Mouse (Mus musculus): ENCODE measurements around the gene Max.

Max gene

DNA sequence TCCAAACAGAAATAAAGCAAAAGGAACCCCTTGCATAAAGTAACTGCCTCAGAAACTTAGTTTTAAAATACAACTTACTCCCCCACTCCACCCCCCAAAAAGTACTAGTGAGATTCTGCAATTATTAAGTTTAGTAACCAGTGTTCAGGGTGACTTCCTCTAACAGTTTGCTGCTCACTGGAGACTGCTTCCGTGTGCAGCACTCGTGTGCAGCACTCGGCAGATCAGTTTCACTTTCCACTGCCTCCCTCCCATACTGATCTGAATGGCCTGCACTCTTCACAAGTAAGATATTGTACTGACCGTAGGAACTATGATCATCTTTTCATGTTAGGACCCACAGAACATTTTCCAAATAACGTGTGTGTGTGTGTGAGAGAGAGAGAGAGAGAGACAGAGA, 4.3 kb downstream of the Max start:
- no peak for DNase-seq (ENCODE audit: low read depth, low spot score)

DNA sequence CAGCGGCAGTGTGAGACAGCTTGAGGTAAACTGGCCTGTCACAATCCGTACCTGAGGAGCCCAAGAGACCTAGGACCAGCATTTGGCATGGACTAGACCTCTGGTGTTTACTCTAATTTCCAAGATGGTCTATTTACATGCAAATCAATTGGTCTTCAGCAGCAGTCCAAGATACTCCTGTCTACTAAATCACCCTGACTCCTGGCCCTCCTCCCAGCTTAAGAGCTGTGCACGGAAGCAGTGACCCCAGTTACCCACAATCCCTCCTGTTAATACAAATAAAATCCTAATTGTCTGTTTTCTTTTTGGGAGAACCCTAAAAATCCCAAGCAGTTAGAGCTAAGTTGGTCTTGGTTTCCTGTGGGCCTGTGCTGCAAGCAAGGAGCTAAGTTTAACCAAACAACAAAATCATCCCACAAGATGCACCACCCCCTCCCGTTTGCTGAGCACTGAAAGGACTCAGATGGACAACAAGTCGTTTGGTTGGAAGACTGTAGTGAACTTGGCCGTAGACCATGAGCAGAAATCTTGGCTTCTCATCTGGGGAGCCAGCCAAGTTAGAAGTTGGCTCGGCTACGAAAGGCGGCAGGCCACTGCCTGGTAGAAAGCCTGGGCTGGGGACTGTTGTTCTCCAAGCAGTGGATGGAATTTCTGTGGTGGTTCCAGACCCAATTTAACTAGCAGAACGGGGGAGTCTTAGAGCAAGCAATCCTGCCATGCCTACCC, 7.1 kb downstream of the Max start:
- no peak for DNase-seq (ENCODE audit: low read depth, low spot score)

DNA sequence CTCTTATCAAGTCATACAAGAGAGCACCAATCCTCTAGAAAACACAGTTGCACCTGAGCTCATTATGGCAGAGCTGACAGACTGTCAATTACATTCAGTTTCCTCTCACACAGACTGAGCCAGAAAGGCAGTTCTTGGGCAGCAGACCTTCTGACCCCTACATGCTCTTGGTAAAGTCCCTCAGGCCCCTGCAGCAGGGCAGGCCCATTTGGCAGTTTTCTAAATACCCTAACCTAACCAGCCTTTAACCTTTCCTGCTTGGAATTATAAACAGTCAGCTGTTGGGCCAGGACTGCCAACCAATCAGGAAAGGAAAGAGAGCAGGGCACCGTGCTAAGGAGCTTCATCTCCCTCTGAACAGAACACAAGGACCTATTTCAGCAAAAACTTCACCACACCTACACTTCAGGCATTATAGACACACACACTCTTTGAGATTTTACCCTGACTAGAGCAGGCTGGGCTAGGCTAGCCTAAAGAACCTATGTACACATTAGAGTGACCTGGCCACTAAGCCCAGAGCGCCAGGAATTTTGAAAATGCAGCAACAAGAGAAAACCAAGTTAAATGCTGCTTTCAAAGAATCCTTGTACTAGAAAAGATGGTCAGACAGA, 8.1 kb downstream of the Max start:
- no peak for DNase-seq (ENCODE audit: low read depth, low spot score)

GRCm38 (mm10) chr12:76950330-76950729, 11.7 kb downstream of the Max start:
- no peak for DNase-seq (ENCODE audit: low read depth, low spot score)

GRCm38 (mm10) chr12:76948781-76949180, 13.2 kb downstream of the Max start:
- no peak for DNase-seq (ENCODE audit: low read depth, low spot score)

GRCm38 (mm10) chr12:76948185-76948584, 13.8 kb downstream of the Max start:
- DNase-seq (ENCODE audit: low read depth, low spot score) = no peak

- DNase-seq (ENCODE audit: low read depth, low spot score) = no peak
Observed at GRCm38 (mm10) chr12:76947487-76947886, 14.5 kb downstream of the Max start.

DNA sequence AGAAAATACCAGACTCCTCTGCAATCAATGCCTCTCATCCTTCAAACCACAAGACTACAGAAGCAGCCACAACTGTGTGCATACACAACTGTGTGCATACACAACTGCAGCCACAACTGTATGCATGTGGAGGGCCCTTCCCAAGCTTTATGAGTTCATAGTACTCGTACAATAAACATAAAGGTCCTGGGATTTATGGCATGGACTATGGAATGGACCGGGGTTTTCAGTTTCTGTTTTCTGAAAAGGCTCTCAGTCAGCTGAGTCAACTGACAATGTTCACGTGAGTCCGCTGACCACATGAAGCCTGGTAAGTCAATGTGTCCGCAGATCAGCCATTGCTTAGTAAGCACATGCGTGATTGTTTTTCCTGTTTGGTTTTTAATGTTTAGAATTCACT, 18.5 kb downstream of the Max start:
- DNase-seq (ENCODE audit: low read depth, low spot score) = no peak

GRCm38 (mm10) chr12:76943046-76943445, 19.0 kb downstream of the Max start:
- no peak for DNase-seq (ENCODE audit: low read depth, low spot score)

DNA sequence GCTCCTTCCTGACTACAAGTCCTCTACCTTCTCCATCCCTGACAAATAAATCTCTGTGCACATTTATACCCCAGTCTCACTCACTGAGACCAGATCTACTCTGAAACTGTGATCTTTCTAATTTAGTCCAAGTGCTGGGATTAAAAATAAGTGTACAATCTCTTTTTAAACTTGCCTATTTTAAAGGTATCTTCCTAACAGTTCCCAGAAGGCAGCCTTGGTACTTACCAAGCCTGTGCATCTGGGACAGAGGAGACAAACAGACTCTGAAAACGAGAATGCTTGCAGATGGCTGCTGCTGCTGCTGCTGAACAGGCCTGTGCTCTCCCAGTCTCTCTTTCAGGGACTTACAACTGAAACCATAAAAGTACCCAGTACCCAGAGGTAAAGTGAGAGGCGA, 19.5 kb downstream of the Max start:
- no peak for DNase-seq (ENCODE audit: low read depth, low spot score)

DNA sequence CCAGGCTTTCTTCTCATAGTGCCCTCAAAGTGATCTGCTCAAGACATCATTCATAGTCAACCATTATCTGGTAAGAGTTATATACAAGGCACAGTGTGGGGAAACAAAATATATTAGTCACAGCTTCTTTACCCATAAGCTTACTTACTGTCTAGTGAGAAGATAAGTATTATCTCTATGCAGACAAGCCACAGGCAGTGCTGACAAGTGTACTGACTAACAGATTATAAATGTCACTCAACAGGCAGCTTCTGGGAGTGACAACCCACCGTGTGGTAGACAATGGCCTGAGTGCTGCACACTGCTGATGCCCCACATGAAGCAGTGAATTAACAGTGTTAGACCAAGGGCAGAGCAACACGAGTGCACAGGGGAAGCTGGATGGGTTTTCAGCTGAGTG, 20.5 kb downstream of the Max start:
- no peak for DNase-seq (ENCODE audit: low read depth, low spot score)

GRCm38 (mm10) chr12:76938013-76938412, 24.0 kb downstream of the Max start:
- DNase-seq (ENCODE audit: low read depth, low spot score) = no peak

GRCm38 (mm10) chr12:76936211-76936610, 25.8 kb downstream of the Max start:
- DNase-seq (ENCODE audit: low read depth, low spot score) = no peak

- DNase-seq (ENCODE audit: low read depth, low spot score) = no peak
Observed at GRCm38 (mm10) chr12:76934438-76934837, 27.6 kb downstream of the Max start.

GRCm38 (mm10) chr12:76932688-76933060, 29.3 kb downstream of the Max start:
- no peak for DNase-seq (ENCODE audit: low read depth, low spot score)

DNA sequence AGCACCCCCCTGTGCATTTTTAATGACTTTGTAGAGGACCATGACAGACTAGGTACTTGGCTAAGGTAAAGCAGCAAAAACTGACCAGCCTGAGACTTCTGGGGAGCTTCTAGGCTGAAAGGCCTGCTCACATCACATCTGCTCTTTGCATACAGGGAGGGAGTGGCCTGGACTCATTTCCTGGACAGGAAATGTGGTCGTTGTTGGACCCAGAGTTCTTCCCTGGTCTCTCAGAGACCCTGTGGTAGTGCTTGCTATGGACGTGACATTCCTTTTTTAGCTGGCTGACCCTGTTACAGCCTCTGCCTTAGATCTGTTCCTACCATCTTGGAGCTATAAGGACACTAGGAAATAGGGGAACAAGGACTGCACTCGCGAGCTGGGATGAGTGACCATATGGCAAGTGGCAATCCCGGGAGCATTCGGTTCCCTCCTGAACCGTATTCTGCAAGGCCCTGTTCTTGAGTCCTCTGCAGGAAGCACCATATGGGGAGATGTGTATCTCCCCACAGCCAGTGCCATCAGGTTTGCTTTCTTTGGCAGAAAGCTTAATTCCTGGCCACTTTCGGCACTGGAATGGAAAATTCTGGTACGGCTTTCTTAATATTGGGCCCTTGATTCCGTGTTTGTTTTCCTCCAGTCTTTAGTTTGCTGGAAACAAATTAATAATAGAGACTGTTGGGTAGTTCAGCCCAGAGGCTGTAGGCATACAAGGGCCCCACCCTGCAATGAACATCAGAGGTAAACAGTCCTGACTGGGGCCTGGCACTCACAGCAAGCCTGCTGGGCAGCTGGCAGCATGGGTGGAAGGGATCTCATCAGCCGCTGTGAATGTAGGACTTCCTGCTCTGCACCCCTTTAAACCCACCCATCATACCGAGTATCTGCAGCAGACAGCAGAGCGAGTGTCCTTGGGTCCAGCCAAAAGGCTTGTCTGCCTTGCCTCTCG, 30.0 kb downstream of the Max start:
- no peak for DNase-seq (ENCODE audit: low read depth, low spot score)

DNA sequence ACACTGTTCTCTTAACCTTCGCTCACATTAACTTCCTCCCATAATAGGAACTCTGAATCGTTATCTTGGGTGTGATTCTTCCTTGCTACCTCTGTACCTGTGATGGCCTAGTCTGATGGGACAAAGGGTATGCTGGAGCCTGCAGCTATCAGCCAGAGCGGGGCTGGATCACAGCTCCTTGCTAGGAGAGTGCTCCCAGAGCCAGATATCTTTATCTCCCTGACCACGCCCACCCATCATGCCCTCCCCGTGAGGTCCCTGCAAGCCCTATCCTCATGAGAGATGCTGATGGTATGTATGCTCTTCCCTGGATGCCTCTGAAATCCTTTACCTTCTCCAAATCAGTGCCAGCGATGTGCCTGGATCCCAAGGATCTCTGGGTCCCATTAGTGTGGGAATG, 31.8 kb downstream of the Max start:
- DNase-seq (ENCODE audit: low read depth, low spot score) = peak; percentile 61

GRCm38 (mm10) chr12:76927539-76927938, 34.5 kb downstream of the Max start:
- no peak for DNase-seq (ENCODE audit: low read depth, low spot score)

DNA sequence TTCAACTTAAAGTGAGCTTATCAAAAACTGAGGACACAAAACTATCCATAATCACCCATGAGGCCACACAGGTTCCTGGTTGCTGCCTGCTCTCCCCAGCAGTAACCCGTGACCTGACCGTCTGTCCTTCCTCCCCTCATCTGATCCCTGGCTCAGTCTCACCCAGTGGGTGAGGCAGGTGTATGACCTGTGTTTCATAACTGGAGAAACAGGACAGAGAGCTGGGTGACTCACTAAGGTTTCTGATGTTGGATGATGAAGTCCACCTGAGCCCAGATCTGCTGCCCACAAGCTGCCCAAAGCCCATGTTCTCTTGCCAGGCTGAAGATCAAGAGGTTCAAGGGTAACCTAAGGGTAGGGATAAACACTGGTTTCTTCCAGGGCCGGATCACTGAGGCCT, 35.0 kb downstream of the Max start:
- no peak for DNase-seq (ENCODE audit: low read depth, low spot score)

DNA sequence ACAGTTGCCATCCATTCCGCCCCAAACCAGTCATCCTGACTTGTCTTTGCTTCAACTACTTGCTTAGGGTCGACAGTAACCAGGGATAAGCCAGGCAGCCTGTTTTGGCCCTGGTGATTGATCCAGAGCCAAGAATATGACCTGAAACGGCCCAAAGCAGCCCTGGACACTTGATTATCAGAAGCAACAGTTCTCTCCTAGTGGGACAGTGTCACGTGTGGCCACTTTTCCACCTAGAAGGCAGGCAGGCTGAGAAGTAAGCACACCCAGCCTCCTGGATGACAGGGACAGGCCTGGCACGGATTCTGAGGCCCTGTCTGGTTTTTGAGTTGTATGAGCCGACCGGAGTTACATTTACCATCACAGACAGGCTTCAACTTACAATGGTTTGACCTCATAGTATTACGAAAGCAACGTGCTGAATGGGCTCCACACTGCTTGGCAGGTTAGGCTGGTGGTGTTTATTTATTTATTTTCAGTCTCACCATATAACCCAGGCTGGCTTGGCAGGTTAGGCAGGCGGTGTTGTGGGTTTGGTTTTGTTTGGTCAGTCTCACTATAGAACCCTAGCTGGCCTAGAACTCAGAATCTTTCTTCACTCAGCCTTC, 35.6 kb downstream of the Max start:
- DNase-seq (ENCODE audit: low read depth, low spot score) = no peak

- DNase-seq (ENCODE audit: low read depth, low spot score) = no peak
Observed at GRCm38 (mm10) chr12:76924904-76925604, 36.9 kb downstream of the Max start.

Measured in c-Kit-negative CD71-positive TER-119-positive erythroid progenitor cells, embryonic 14.5 days (primary cell).